Mouse (Mus musculus): Measurements from ENCODE around the gene Ppox. TPM values are rescaled to one million over a fixed set of nuclear protein-coding genes. Genes with fewer than 3 reads are reported as not detected.
A peak's percentile ranks its signal among the peaks of the same experiment; 100 is the strongest.

Gene Ppox
- total and polyA plus RNA-seq, 3 experiments, result 9.7 to 31.4 (median 12.0) TPM

- Histone ChIP-seq H3K27ac (no peak overlapping the region), H3K9ac (ENCODE audit: low read depth, low read length) (no peak overlapping the region), H3K79me2 (replicated peaks; ENCODE audit: control insufficient read depth, insufficient read depth, low read length) (no peaks in the 10 kb centered on the region), H3K4me3 (no peak overlapping the region), H3K36me3 (ENCODE audit: control insufficient read depth, insufficient read depth, low read length) (no peaks in the 10 kb centered on the region), H3K27me3 (ENCODE audit: control insufficient read depth, insufficient read depth, low read length) (no peaks in the 10 kb centered on the region), H3K4me1 (ENCODE audit: control insufficient read depth, insufficient read depth, low read length) (peaks cover 3% of the 10 kb centered on the region; the same call in 1 of the 2 replicates)
- no peak for DNase-seq
- intact Hi-C loops (cut with DNase I), result no loop called here
- WGBS, result 85% methylated on average over 14 of the region's 14 CpGs
- TF ChIP-seq EP300 (IDR thresholded peaks at IDR 0.05; ENCODE audit: insufficient read depth, low read depth, low read length) (no peak), CTCF (IDR thresholded peaks at IDR 0.05) (no peak), POLR2A (IDR thresholded peaks at IDR 0.05; ENCODE audit: insufficient read depth, low read depth, low read length) (no peak)
Observed at GRCm38 (mm10) chr1:171279012-171279705, 1.8 kb downstream of the Ppox start.

- no peaks in the 10 kb centered on the region for H3K79me2 ChIP-seq (replicated peaks; ENCODE audit: control insufficient read depth, insufficient read depth, low read length)
- peak in 1 of 2 experiments; percentile 10 for DNase-seq
- no peak overlapping the region for H3K27ac ChIP-seq
- TF ChIP-seq CTCF (IDR thresholded peaks at IDR 0.05) (no peak), EP300 (IDR thresholded peaks at IDR 0.05; ENCODE audit: insufficient read depth, low read depth, low read length) (no peak), POLR2A (IDR thresholded peaks at IDR 0.05; ENCODE audit: insufficient read depth, low read depth, low read length) (no peak)
- no peaks in the 10 kb centered on the region for H3K27me3 ChIP-seq (ENCODE audit: control insufficient read depth, insufficient read depth, low read length)
- WGBS, result 96% methylated on average over 8 of the region's 8 CpGs
- intact Hi-C loops (cut with DNase I), result no loop called here
- no peak overlapping the region for H3K9ac ChIP-seq (ENCODE audit: low read depth, low read length)
- H3K4me1 ChIP-seq (ENCODE audit: control insufficient read depth, insufficient read depth, low read length), result peaks cover 3% of the 10 kb centered on the region; the same call in 1 of the 2 replicates
- no peak overlapping the region for H3K4me3 ChIP-seq
- no peaks in the 10 kb centered on the region for H3K36me3 ChIP-seq (ENCODE audit: control insufficient read depth, insufficient read depth, low read length)
Observed at GRCm38 (mm10) chr1:171278436-171278835, 2.5 kb downstream of the Ppox start.

- Histone ChIP-seq H3K4me1 (ENCODE audit: control insufficient read depth, insufficient read depth, low read length) (peaks cover 3% of the 10 kb centered on the region; the same call in 1 of the 2 replicates), H3K36me3 (ENCODE audit: control insufficient read depth, insufficient read depth, low read length) (no peaks in the 10 kb centered on the region), H3K9ac (ENCODE audit: low read depth, low read length) (no peak overlapping the region), H3K79me2 (replicated peaks; ENCODE audit: control insufficient read depth, insufficient read depth, low read length) (no peaks in the 10 kb centered on the region), H3K27ac (no peak overlapping the region), H3K27me3 (ENCODE audit: control insufficient read depth, insufficient read depth, low read length) (no peaks in the 10 kb centered on the region), H3K4me3 (no peak overlapping the region)
- peak in 1 of 2 experiments; percentile 10 for DNase-seq
- 75% methylated on average over 10 of the region's 10 CpGs for WGBS
- TF ChIP-seq CTCF (IDR thresholded peaks at IDR 0.05) (no peak), POLR2A (IDR thresholded peaks at IDR 0.05; ENCODE audit: insufficient read depth, low read depth, low read length) (no peak), EP300 (IDR thresholded peaks at IDR 0.05; ENCODE audit: insufficient read depth, low read depth, low read length) (no peak)
- intact Hi-C loops (cut with DNase I), result no loop called here
Observed at GRCm38 (mm10) chr1:171277736-171278135, 3.2 kb downstream of the Ppox start.

- 79% methylated on average over 14 of the region's 14 CpGs for WGBS
Observed at GRCm38 (mm10) chr1:171276110-171276748, 4.8 kb downstream of the Ppox start.

GRCm38 (mm10) chr1:171275144-171275734 lies 5.7 kb downstream of the Ppox start:
- TF ChIP-seq EP300 (IDR thresholded peaks at IDR 0.05; ENCODE audit: insufficient read depth, low read depth, low read length), result no peak
- TF ChIP-seq CTCF (IDR thresholded peaks at IDR 0.05), result no peak
- TF ChIP-seq POLR2A (IDR thresholded peaks at IDR 0.05; ENCODE audit: insufficient read depth, low read depth, low read length), result no peak
- H3K4me1 ChIP-seq (ENCODE audit: control insufficient read depth, insufficient read depth, low read length), result peaks cover 4% of the 10 kb centered on the region; the same call in 1 of the 2 replicates
- WGBS, result 90% methylated on average over 11 of the region's 11 CpGs
- H3K79me2 ChIP-seq (replicated peaks; ENCODE audit: control insufficient read depth, insufficient read depth, low read length), result peaks cover 3% of the 10 kb centered on the region
- H3K27ac ChIP-seq, result no peak overlapping the region
- DNase-seq, result no peak
- no peak overlapping the region for H3K4me3 ChIP-seq
- no peaks in the 10 kb centered on the region for H3K27me3 ChIP-seq (ENCODE audit: control insufficient read depth, insufficient read depth, low read length)
- no peak overlapping the region for H3K9ac ChIP-seq (ENCODE audit: low read depth, low read length)
- no peaks in the 10 kb centered on the region for H3K36me3 ChIP-seq (ENCODE audit: control insufficient read depth, insufficient read depth, low read length)
- intact Hi-C loops (cut with DNase I), result no loop called here

More at GRCm38 (mm10) chr1:171276110-171276748, 4.8 kb downstream of the Ppox start:
- TF ChIP-seq EP300 (IDR thresholded peaks at IDR 0.05; ENCODE audit: insufficient read depth, low read depth, low read length) (no peak), POLR2A (IDR thresholded peaks at IDR 0.05; ENCODE audit: insufficient read depth, low read depth, low read length) (no peak), CTCF (IDR thresholded peaks at IDR 0.05) (no peak)
- no peaks in the 10 kb centered on the region for H3K36me3 ChIP-seq (ENCODE audit: control insufficient read depth, insufficient read depth, low read length)
- intact Hi-C loops (cut with DNase I), result no loop called here
- no peaks in the 10 kb centered on the region for H3K27me3 ChIP-seq (ENCODE audit: control insufficient read depth, insufficient read depth, low read length)
- no peak overlapping the region for H3K4me3 ChIP-seq
- H3K79me2 ChIP-seq (replicated peaks; ENCODE audit: control insufficient read depth, insufficient read depth, low read length), result no peaks in the 10 kb centered on the region
- no peak overlapping the region for H3K27ac ChIP-seq
- peaks cover 3% of the 10 kb centered on the region; the same call in 1 of the 2 replicates for H3K4me1 ChIP-seq (ENCODE audit: control insufficient read depth, insufficient read depth, low read length)
- H3K9ac ChIP-seq (ENCODE audit: low read depth, low read length), result no peak overlapping the region
- peak in 1 of 2 experiments; percentile 11 for DNase-seq

Measured in heart, adult 2 months (tissue).